Mouse (Mus musculus) liver, adult 2 months (tissue): ENCODE data around the gene Slco1a5. TPM values are rescaled to one million over a fixed set of nuclear protein-coding genes. Genes with fewer than 3 reads are reported as not detected.

Source experiments
- DNase-seq: peaks from one replicate; pipeline ENCODE4 v3.0.0-alpha.2; 2011; ENCODE audit warnings: low read depth, low spot score; ENCODE audit errors: extremely low read depth
- H3K27ac ChIP-seq: fragments of 200-500 bp; replicated peaks from 2 replicates; pipeline ENCODE4 v1.5.1; 2012; ENCODE audit warnings: low read depth, mild to moderate bottlenecking, control low read depth, inconsistent platforms, low read length; ENCODE audit not compliant: insufficient read depth
- H3K27me3 ChIP-seq: fragments of 200-500 bp; 2 replicates; pipeline ENCODE4 v1.6.1; 2012; ENCODE audit warnings: mild to moderate bottlenecking, moderate library complexity, low read length, inconsistent platforms; ENCODE audit not compliant: control insufficient read depth, insufficient read depth
- H3K36me3 ChIP-seq: fragments of 200-500 bp; 2 replicates; pipeline ENCODE4 v1.6.1; 2012; ENCODE audit warnings: low read length, inconsistent platforms; ENCODE audit not compliant: control insufficient read depth, insufficient read depth
- H3K4me1 ChIP-seq: fragments of 200-500 bp; 2 replicates; pipeline ENCODE4 v1.6.1; 2011; ENCODE audit warnings: low read length; ENCODE audit not compliant: control insufficient read depth, insufficient read depth
- H3K4me3 ChIP-seq: fragments of 200-500 bp; 2 replicates; pipeline ENCODE4 v1.5.1; 2011; ENCODE audit warnings: low read depth, mild to moderate bottlenecking, control low read depth, low read length, moderate library complexity; ENCODE audit not compliant: insufficient read depth
- H3K79me2 ChIP-seq: fragments of 200-500 bp; 2 replicates; pipeline ENCODE4 v1.6.1; 2012; ENCODE audit warnings: inconsistent platforms, mild to moderate bottlenecking, low read length, moderate library complexity; ENCODE audit not compliant: control insufficient read depth, insufficient read depth
- H3K9ac ChIP-seq: fragments of 200-500 bp; 2 replicates; pipeline ENCODE4 v1.6.1; 2012; ENCODE audit warnings: low read depth, mild to moderate bottlenecking, control low read depth, inconsistent platforms, low read length
- CTCF ChIP-seq: fragments of 200-500 bp; IDR thresholded peaks from 2 replicates; pipeline ENCODE4 v1.5.1; 2011; ENCODE audit warnings: low read depth, low read length, control low read depth
- POLR2A ChIP-seq: fragments of 200-500 bp; IDR thresholded peaks from 2 replicates; pipeline ENCODE4 v1.6.1; 2011; ENCODE audit warnings: low read length, control low read depth; ENCODE audit not compliant: insufficient read depth; ENCODE audit errors: extremely low read depth
- WGBS: fragments of 180-500 bp; shearing (Covaris S2); methylation state at CpG from one replicate; pipeline ENCODE4 v1.1.7; 2018; 5-methylcytosine and 5-hydroxymethylcytosine counted together
- polyA plus RNA-seq: library from polyadenylated mRNA; depleted of rRNA; stranded (reverse); fragments of >200 nt; gene quantifications from 2 replicates; pipeline ENCODE4 v1.2.3, GENCODE M21; 2012
- total RNA-seq: library from RNA; depleted of rRNA; stranded (reverse); fragments of >200 nt; gene quantifications from 2 replicates; pipeline ENCODE4 v1.2.3, GENCODE M21; 2014

Slco1a5 gene
- total and polyA plus RNA-seq, 2 experiments, result not detected

GRCm38 (mm10) chr6:142345440-142346038 is 22.8 kb upstream of the Slco1a5 start, which contains the start of gene Pyroxd1:
Gene Pyroxd1 (plus strand): TSS chr6:142345654.
- Histone ChIP-seq H3K36me3 (peaks cover 6% of the 10 kb centered on the region; the same call in 1 of the 2 replicates), H3K4me3 (peak within 1 kb of the TSS; percentile 99), H3K4me1 (peaks cover 1% of the 10 kb centered on the region; the same call in 1 of the 2 replicates), H3K27me3 (no peaks in the 10 kb centered on the region), H3K9ac (peak within 1 kb of the TSS; percentile 97), H3K79me2 (no peaks in the 10 kb centered on the region), H3K27ac (peak within 1 kb of the TSS; percentile 81)
- DNase-seq, result peak; percentile 86
- 0 out of 2 replicates have a peak, but pooled peaks have one; percentile 32 for TF ChIP-seq POLR2A
- no peak for TF ChIP-seq CTCF
- WGBS, result under 1% methylated on average over 48 of the region's 48 CpGs

GRCm38 (mm10) chr6:142343561-142343960 is 20.8 kb upstream of the Slco1a5 start:
- Histone ChIP-seq H3K4me3 (no peak overlapping the region), H3K36me3 (no peaks in the 10 kb centered on the region), H3K4me1 (peaks cover 1% of the 10 kb centered on the region; the same call in 1 of the 2 replicates), H3K79me2 (no peaks in the 10 kb centered on the region), H3K27me3 (no peaks in the 10 kb centered on the region), H3K27ac (no peak overlapping the region), H3K9ac (no peak overlapping the region)
- WGBS, result 62% methylated on average over 2 of the region's 2 CpGs
- peak; percentile 36 for DNase-seq
- TF ChIP-seq CTCF, result peak; percentile 53; the same call in 1 of the 2 replicates
- no peak for TF ChIP-seq POLR2A

GRCm38 (mm10) chr6:142339576-142339975 is 16.8 kb upstream of the Slco1a5 start:
- Histone ChIP-seq H3K4me1 (no peaks in the 10 kb centered on the region), H3K4me3 (no peak overlapping the region), H3K79me2 (no peaks in the 10 kb centered on the region), H3K27me3 (no peaks in the 10 kb centered on the region), H3K27ac (no peak overlapping the region), H3K36me3 (no peaks in the 10 kb centered on the region), H3K9ac (no peak overlapping the region)
- TF ChIP-seq CTCF, result no peak
- TF ChIP-seq POLR2A, result no peak
- WGBS, result 54% methylated on average over 2 of the region's 2 CpGs
- DNase-seq, result no peak

- no peaks in the 10 kb centered on the region for H3K27me3 ChIP-seq
These were observed 16.2 kb upstream of the Slco1a5 start for GRCm38 (mm10) chr6:142338961-142339360.

GRCm38 (mm10) chr6:142329201-142329600 is 6.4 kb upstream of the Slco1a5 start:
- Histone ChIP-seq H3K79me2 (no peaks in the 10 kb centered on the region), H3K27ac (no peak overlapping the region), H3K27me3 (no peaks in the 10 kb centered on the region), H3K4me1 (no peaks in the 10 kb centered on the region), H3K9ac (no peak overlapping the region), H3K4me3 (no peak overlapping the region), H3K36me3 (no peaks in the 10 kb centered on the region)
- WGBS, result 81% methylated on average over 1 of the region's 1 CpGs
- TF ChIP-seq CTCF (no peak), POLR2A (no peak)
- DNase-seq, result no peak

More at GRCm38 (mm10) chr6:142338961-142339360, 16.2 kb upstream of the Slco1a5 start:
- Histone ChIP-seq H3K27ac (no peak overlapping the region), H3K79me2 (no peaks in the 10 kb centered on the region), H3K36me3 (no peaks in the 10 kb centered on the region), H3K4me1 (no peaks in the 10 kb centered on the region), H3K9ac (no peak overlapping the region), H3K4me3 (no peak overlapping the region)
- TF ChIP-seq CTCF, result no peak
- TF ChIP-seq POLR2A, result no peak
- no peak for DNase-seq
- WGBS, result 47% methylated on average over 2 of the region's 2 CpGs

GRCm38 (mm10) chr6:142326598-142326997 is 3.8 kb upstream of the Slco1a5 start:
- 73% methylated on average over 3 of the region's 3 CpGs for WGBS
- Histone ChIP-seq H3K4me3 (no peak overlapping the region), H3K9ac (no peak overlapping the region), H3K4me1 (no peaks in the 10 kb centered on the region), H3K36me3 (no peaks in the 10 kb centered on the region), H3K79me2 (no peaks in the 10 kb centered on the region), H3K27ac (no peak overlapping the region), H3K27me3 (no peaks in the 10 kb centered on the region)
- DNase-seq, result no peak
- no peak for TF ChIP-seq POLR2A
- TF ChIP-seq CTCF, result 0 out of 2 replicates have a peak, but pooled peaks have one; percentile 17
